Mouse (Mus musculus) G1E-ER4 (cell line): ENCODE results near the gene Kctd13. TPM values are rescaled to one million over a fixed set of nuclear protein-coding genes. Genes with fewer than 3 reads are reported as not detected.

Experiments used
- GATA1 ChIP-seq: IDR thresholded peaks from one replicate; pipeline ENCODE4 v1.8.0; 2012; ENCODE audit warnings: low read length, inconsistent platforms
- polyA plus RNA-seq: library from polyadenylated mRNA; stranded (reverse); fragments of >175 nt; gene quantifications from 2 replicates; pipeline ENCODE4 v1.2.3, GENCODE M21; 2012

Kctd13 gene
- polyA plus RNA-seq = 27.6 and 38.3 TPM in 2 replicates

DNA sequence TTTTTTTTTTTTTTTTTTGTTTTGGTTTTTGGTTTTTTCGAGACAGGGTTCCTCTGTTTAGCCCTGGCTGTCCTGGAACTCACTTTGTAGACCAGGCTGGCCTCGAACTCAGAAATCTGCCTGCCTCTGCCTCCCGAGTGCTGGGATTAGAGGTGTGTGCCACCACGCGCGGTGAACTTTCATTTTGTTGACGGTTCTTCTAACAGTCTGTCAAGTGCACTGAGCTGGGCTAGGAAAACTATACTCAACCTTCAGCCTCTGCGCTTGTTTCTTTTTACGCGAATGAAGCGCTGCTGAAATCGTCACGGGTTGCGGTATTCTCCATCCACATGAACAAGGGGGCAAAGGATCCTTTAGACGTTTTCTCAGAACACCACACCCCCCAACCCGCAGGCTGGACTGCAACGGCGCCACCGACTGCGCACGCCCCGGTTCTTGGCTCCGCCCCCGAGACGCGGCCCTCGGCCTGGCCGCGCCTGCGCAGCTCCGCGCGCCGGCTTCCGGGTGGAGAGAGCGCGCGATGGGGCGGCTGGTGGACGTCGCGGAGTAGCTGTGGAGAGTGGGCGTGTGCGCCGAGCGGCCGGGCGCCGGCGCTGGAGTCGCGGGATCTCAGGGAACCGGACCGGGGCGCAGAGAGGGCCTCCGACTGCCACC, at the start of gene Kctd13:
Kctd13 (plus strand) TSS at position 496 of the 654 bp plus-strand sequence.
- TF ChIP-seq GATA1 = no peak

DNA sequence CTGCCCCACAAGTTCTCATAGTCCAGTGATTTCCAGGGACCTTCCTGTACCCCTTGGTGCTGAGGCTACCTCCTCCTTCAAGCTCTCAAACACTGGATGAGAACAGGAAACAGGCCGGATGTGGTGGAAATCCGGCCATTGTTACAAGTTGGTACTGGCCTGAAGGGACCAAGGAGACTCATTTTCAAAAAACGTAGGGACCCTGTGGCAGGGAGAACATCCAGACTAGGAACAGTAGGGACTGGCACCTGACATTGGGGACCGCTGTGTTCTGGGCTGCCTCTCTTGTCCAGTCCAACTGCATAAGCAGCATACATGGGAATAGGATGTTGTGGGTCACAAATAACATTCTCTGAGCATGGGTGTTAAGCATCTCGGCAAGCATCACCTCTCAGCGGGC, 47.6 kb upstream of the Kctd13 start:
- no peak for TF ChIP-seq GATA1

DNA sequence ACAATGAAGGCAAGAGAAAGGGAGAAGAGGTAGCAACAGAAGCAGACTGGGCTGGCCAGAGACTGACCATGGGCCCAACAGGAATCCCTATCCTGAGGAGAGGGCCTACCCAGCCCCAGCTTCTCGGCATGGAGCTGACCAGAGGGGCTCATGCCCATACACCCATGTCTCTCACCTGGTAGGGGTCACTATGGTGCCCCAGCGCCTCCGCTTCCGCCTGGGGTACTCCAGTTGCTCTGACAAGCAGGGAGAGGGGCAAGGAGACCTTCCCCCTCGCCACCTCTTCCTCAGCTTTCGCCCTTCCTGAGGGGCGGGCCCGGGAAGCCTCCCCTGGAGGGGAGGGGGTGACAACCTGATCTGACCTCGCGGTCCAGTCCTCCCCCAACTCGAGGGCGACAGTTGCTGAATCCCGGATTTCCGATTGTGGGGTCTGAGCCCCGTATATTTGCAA, 44.9 kb upstream of the Kctd13 start:
- no peak for TF ChIP-seq GATA1

DNA sequence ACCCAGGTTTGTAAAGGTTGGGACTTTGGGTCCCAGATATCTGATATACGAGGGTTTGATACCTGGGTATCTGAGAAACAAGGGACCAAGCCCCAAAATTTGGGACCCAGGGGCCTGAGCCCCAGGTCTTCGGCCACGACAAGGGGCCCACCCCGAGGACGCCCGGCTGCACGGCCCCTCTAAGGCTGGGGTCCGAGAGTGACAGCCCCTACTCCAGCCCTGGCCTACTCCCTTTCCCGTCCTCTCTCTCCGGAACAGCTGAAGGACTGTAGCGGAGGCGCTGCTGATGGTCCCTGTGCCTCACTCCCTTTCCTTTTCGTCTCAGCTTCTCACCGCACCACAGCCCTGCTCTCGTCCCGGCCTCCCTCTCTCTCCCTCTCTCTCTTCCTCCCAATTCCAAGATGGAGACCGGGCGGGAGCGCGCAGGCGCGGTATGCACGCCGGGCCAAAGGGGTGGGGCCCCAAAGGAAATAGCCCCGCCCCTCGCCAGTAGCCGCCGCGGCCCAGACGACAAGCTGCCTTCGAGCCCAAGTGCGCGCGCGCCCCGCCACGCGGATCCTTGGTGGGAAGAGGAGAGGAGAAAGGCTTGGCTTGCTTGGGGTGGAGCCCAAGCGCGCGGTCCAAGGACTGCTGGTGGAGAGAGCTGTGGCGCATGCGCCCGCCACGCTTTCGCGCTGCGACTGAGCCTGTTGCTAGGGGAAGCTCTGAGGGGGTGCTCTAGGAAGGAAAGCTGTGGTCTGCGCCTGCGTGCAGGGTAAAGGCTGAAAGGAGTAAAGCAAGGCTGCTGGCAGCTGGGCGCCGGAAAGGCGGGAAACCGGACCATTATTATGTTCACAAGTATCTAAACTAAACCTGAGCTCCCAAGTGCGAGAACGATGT, 44.2 kb upstream of the Kctd13 start, which contains the start of gene Taok2:
Taok2 (minus strand) TSS at position 418 of the 879 bp plus-strand sequence.
- no peak for TF ChIP-seq GATA1

DNA sequence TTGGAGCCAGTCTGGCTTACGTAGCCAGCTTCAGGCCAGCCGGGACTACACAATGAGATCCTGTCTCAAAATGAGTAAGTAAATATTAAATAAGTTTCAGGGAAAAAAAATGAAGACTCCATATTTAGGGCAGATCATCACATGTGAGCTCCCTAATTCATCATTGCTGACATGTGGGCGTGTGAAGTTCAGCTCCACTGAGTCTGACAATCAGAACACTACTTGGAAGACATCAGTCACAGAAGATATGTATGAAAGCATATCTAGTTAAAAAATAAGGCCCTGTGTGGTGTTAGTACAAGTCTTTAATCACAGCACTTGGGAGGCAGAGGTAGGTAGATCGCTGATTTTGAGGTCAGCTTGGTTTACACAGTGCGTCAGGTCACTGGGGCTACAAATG, 41.4 kb upstream of the Kctd13 start:
- no peak for TF ChIP-seq GATA1

DNA sequence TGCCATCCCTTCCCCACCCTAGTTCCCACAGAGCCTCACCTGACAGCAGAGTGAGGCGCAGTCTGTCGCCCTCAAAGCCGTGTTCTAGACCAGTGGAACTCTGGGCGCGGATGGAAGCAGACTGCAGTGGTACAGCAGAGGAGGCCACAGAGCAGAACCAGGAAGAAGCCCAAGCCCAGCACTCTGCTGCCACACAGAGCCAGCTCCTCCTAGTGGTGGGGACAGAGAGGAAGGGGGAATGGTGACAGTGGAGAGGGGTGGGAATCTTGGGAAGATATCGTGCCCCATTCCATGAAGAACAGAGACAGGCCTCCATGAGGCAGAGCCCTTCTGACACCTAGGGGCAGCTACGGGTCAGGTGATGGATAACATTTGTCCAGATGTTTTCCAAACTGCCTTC, 39.8 kb upstream of the Kctd13 start:
- TF ChIP-seq GATA1 = no peak

DNA sequence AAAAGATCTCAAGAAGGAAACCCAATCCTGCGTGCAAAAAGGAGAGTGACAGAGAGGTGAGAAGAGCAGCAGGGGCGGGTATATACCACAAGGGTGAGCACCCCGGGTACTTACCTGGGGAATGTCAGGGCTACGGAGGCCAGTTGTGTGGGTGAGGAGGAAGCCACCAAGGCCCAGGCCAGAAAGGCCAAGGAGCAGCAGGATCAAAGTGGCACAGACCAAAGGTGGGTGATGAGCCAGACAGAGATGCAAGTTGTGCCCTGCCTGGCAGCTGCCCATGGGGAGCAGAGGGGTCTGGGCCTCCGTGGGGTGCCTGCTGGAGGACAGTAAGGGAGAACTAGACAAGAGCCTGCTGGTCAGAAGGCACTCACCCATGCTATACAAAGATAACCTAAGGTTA, 31.8 kb upstream of the Kctd13 start:
- TF ChIP-seq GATA1 = no peak

DNA sequence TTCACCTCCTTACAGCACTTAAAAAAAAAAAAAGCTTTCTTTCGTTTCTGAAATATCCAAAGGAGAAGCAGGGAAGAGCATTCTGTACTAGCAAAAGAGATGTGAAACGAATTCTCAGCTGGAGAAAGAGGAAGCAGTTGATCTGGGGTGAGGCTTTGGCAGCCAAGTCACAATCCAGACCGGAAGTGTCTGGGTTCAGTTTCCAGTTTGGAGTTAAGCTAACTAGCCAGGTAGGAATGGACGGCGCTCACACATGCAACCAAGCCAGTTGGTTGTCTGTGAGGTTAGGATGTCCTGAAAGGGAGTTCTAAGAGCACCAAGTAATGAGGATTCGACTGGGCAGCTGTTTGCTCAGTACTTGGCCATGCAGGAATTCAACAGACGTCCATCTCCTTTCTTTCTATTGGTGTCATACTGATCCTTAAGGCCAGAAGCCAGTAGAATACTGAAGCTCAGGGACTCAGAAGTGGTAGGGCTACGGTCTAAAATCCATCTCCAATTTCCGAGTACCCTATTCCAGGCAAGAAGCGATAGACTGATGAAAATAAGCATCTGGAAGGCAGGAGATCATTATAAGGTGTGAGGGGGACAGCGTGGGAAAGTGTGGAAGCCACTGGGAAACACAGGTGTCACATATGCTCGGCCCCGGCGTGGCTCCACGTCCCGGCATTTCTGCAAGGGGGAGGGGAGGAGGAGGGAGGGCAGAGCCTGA, 31.1 kb upstream of the Kctd13 start:
- no peak for TF ChIP-seq GATA1

DNA sequence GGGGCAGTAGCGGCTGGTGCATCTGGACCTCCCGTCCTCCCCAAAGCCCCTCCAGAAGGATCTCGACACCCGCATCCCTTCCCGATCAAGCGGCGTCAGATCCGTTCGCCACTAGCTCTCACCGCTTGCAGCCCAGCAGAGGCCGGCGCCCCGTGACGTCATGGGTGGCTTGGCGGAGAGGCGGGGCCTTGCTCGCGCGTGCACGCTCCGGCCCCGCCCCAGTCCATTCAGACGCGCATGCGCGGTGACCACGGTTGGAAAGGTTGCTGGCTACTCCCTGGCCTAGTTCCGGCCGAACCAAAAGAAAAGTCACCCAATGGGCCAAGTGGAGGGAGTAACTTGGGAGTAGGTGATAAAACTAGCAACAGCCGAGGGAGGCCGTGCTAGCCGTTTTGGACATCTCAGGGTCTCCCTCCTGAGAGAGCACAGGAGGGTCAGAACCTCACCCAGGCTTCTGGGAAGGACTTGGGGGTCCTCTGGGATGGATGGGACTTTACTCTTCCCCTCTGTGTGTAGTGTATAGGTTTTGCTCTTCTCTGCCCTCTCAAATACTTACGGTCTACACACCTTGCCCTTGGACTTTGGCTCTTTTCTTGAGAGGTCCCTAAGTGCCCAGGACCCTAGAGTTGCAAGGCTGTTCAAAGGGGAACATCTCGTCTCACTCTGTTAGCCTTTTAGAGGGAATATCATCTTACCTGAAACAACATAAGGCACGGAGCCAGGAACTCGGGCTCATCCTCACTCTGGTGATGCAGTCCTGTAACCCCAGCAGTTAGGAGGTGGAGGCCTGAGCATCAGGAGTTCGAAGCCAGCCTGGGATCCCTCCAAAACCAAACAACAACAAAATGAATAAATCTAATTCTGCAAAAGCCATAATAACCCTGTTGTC, 30.3 kb upstream of the Kctd13 start:
- no peak for TF ChIP-seq GATA1

DNA sequence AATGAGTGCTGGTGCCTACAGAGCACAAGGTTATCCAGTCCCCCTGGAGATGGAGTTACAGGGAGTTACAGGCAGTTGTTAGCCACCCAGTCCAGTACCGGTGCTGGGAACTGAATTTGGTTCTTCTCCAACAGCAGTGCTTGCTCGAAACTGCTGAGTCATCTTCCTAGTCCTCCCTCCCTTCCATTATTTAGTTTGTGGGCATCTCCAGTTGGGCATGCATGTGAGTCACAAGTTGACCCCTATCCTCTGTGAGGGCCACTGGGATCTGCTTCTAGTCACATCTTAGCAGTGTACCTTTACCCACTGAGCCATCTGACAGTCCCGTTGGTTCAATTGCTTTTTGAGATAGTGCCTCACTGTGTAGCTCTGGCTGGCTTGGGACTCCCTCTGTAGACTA, 23.1 kb upstream of the Kctd13 start:
- TF ChIP-seq GATA1 = no peak

DNA sequence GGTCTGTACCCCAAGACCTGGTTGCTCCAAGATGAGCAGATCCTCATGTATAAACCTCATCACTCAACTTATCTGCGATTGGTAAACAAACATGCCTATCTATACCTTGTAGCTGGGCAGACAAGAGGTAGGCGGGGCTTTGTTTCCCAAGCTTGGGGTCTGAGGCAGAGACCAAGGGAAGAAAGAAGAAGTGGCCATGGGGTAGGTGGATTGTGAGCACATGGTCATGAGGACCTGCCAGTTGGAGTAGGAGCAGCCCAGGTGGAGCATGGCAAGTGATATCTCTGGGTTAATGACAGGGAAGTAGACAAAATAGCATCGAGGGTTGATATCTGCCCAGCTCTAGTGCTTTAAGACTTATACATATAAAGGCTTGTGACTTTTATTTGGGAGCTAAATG, 13.8 kb upstream of the Kctd13 start:
- no peak for TF ChIP-seq GATA1

DNA sequence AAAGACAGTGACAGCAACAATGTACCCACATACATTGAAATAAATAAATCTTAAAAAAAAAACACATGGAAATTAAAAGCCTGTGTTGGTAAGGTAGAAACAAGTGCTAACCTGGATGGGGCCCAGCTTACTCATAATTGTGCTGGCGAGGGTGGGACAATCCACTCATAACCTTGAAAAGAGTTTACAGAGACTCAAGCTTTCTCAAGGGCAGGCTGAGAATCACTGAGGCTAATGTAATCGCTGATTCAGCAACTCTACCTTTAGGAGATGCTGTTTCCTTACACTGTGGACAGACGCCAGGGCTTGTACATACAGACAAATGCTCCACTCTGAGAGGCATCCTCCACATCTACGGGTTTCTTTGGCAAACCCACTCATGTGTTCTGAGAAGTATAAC, 8.7 kb upstream of the Kctd13 start:
- no peak for TF ChIP-seq GATA1

DNA sequence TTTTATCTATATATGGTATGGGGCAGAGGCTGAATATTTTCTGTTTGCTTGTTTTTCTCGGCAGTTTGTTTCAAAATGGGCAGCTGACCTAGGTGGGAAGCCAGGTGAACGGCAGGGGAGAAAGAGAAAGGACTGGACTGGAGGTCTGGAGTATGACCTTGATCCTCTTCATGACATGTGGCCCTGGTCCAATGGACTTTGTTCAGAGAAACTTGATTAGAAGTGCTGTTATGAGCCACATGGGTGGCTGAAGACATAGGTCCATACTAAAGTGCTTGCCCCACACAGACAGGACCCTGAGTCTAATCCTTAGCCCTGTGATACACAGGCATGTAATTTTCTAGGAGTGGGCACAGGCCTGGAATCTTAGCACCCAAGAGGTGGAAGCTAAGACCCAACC, 7.1 kb upstream of the Kctd13 start:
- TF ChIP-seq GATA1 = no peak

DNA sequence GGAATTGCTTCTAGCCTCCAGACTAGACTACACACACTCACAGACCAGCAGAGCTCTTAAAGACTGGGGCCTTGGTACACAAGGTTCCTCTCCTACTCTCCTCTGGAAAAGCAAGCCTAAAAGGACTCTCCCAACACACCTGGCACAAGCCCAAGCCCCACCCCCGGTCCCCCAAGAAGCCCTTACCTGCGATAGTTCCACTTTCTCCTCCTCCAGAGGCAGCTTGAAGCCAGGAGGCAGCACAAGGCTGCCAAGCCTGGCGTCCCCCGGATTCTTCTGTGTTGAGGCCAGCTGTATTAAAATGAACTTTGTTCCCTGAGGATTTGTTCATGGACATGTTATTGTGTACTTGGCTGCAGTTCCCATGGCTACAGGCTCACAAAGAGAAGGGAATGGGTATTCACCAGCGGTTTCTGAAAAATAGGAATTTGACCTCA, 6.0 kb upstream of the Kctd13 start, which contains the start of gene Tmem219:
Tmem219 (minus strand) TSS at position 294 of the 437 bp plus-strand sequence.
- no peak for TF ChIP-seq GATA1

DNA sequence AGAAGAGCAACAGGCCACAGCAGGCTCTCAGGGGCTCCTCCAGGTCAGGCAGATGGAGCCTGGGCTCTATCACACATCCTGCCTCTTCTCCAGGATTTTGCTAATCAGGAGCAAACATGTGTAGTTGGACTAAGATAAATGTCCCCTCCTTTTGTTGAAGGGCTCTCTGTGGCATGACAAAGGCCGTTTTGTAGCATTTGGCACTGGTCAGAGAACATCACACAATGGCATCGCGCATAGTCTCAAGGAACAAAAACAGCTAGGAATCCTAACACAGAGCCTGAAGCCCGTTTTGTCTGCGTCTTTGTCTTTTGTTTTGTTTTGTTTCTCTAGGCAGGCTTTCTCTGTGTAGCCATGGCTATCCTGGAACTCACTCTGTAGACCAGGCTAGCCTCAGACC, 4.7 kb upstream of the Kctd13 start:
- no peak for TF ChIP-seq GATA1
